Mouse (Mus musculus): ENCODE results near the gene 4930455H04Rik.

- TF ChIP-seq CTCF (IDR thresholded peaks at IDR 0.05; ENCODE audit: low read depth, low read length) = no peak
- no peak for TF ChIP-seq EP300 (IDR thresholded peaks at IDR 0.05; ENCODE audit: insufficient read depth, low read depth, low read length)
These were observed 13.9 kb downstream of the 4930455H04Rik start for GRCm38 (mm10) chr3:116981811-116982575.
